Mouse (Mus musculus): ENCODE measurements around the gene Ak5. TPM values are rescaled to one million over a fixed set of nuclear protein-coding genes. Genes with fewer than 3 reads are reported as not detected.
"Not testable (repeated sequence)": the region's sequence is repeated elsewhere in the genome, so short reads cannot be mapped to it uniquely, and the experiment has no call there.

Gene Ak5
- total RNA-seq, 4 experiments from 2014 or later, result 0.34 to 0.92 TPM; not detected in 2

GRCm38 (mm10) chr3:152477796-152478527 lies 190.2 kb downstream of the Ak5 start:
- DNase-seq (ENCODE audit: low spot score in 2 of 2), result peak; percentile 64 to 66

GRCm38 (mm10) chr3:152475894-152476293 lies 192.3 kb downstream of the Ak5 start:
- DNase-seq (ENCODE audit: low spot score in 2 of 2), result no peak

GRCm38 (mm10) chr3:152475278-152475669 lies 192.9 kb downstream of the Ak5 start:
- no peak for DNase-seq (ENCODE audit: low spot score in 2 of 2)

- no peak for DNase-seq (ENCODE audit: low spot score in 2 of 2)
Observed at GRCm38 (mm10) chr3:152474582-152475277, 193.4 kb downstream of the Ak5 start.

- DNase-seq (ENCODE audit: low spot score in 2 of 2), result no peak
Observed at GRCm38 (mm10) chr3:152472676-152473075, 195.5 kb downstream of the Ak5 start.

- DNase-seq (ENCODE audit: low spot score in 2 of 2), result no peak
Observed at GRCm38 (mm10) chr3:152470347-152470746, 197.8 kb downstream of the Ak5 start.

- no peak for DNase-seq (ENCODE audit: low spot score in 2 of 2)
Observed at GRCm38 (mm10) chr3:152469423-152470200, 198.5 kb downstream of the Ak5 start.

GRCm38 (mm10) chr3:152468569-152469041 lies 199.6 kb downstream of the Ak5 start:
- DNase-seq (ENCODE audit: low spot score in 2 of 2), result no peak

GRCm38 (mm10) chr3:152468032-152468431 lies 200.1 kb downstream of the Ak5 start:
- DNase-seq (ENCODE audit: low spot score in 2 of 2), result no peak

- DNase-seq (ENCODE audit: low spot score in 2 of 2), result no peak
Observed at GRCm38 (mm10) chr3:152467312-152467711, 200.8 kb downstream of the Ak5 start.

- DNase-seq (ENCODE audit: low spot score in 2 of 2), result no peak
Observed at GRCm38 (mm10) chr3:152466849-152467248, 201.3 kb downstream of the Ak5 start.

GRCm38 (mm10) chr3:152465338-152465737 lies 202.8 kb downstream of the Ak5 start:
- no peak for DNase-seq (ENCODE audit: low spot score in 2 of 2)

- DNase-seq (ENCODE audit: low spot score in 2 of 2), result no peak
Observed at GRCm38 (mm10) chr3:152464462-152464861, 203.7 kb downstream of the Ak5 start.

GRCm38 (mm10) chr3:152462900-152463299 lies 205.3 kb downstream of the Ak5 start:
- no peak for DNase-seq (ENCODE audit: low spot score in 2 of 2)

GRCm38 (mm10) chr3:152462038-152462547 lies 206.1 kb downstream of the Ak5 start:
- DNase-seq (ENCODE audit: low spot score in 2 of 2), result no peak

GRCm38 (mm10) chr3:152460802-152461201 lies 207.4 kb downstream of the Ak5 start:
- no peak for DNase-seq (ENCODE audit: low spot score in 2 of 2)

- not testable (repeated sequence) for DNase-seq (ENCODE audit: low spot score in 2 of 2)
Observed at GRCm38 (mm10) chr3:152458875-152459274, 209.3 kb downstream of the Ak5 start.

GRCm38 (mm10) chr3:152457308-152458035 lies 210.7 kb downstream of the Ak5 start:
- no peak for DNase-seq (ENCODE audit: low spot score in 2 of 2)

- DNase-seq (ENCODE audit: low spot score in 2 of 2), result no peak
Observed at GRCm38 (mm10) chr3:152453163-152453562, 215.0 kb downstream of the Ak5 start.

GRCm38 (mm10) chr3:152446966-152447365 lies 221.2 kb downstream of the Ak5 start:
- DNase-seq (ENCODE audit: low spot score in 2 of 2), result no peak

GRCm38 (mm10) chr3:152444114-152444513 lies 224.0 kb downstream of the Ak5 start:
- DNase-seq (ENCODE audit: low spot score in 2 of 2), result no peak

Data from gastrocnemius, adult 8-10 months (tissue).